Mouse (Mus musculus) thymus, postnatal 25 days (tissue): Measurements from ENCODE around the gene Obox8.

ENCODE experiments used
- DNase-seq: peaks from one replicate; pipeline ENCODE4 v3.0.0; 2022

Gene Obox8

GRCm38 (mm10) chr7:14333457-14333856 is at the start of gene Obox8:
Obox8 (minus strand) TSS chr7:14333557.
- no peak for DNase-seq

DNA sequence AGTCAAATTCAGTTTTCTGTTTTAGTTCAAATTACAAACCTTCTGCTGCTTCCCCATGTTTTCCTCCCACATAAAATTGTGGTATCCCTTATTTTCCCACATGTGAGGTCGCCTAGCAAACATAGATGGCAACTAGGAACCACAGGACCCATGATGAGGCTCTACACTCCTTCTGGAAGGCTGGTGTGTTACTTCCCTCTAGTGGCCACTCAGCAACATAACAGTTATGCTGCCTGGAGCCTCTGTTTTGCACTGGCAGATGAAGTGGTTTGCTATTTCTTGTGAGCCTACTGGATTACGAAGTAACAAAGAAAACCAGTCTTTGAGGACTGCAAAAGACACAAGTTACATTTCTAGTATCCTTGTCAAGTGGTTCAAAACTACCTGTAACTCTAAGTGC is 16.1 kb downstream of the Obox8 start:
- no peak for DNase-seq

- DNase-seq: no peak
Observed at GRCm38 (mm10) chr7:14308671-14309070, 24.7 kb downstream of the Obox8 start.

DNA sequence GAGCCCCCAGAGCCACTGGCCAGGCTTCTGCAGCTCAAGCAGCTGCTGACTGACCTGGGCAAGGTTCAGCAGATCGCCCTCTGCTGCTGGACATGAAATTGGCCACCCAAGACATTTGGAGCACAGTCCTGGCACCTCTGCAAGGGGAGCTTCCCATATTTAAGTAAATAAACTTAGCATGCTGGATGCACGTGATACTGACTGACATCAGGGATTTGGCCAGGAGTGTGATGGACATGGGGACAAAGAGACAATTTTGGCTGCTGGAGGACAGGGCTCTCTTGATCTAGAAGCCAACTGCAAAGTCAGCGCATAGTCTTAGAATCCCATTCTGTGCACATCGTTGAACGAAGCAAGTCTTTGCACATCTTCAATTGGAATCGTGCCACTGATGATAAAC is 25.8 kb downstream of the Obox8 start:
- no peak for DNase-seq
